Mouse (Mus musculus): ENCODE data around the gene Ccdc141. TPM values are rescaled to one million over a fixed set of nuclear protein-coding genes. Genes with fewer than 3 reads are reported as not detected.

The Ccdc141 gene
- total RNA-seq (2023): 4.2 TPM

GRCm38 (mm10) chr2:77170633-77171105, at the start of gene Ccdc141:
Gene Ccdc141 (minus strand): TSS chr2:77170636.

GRCm38 (mm10) chr2:76982391-76983145, 187.9 kb downstream of the Ccdc141 start, which contains the start of gene Ttn:
Gene Ttn (minus strand): TSS chr2:76982547.

Other genes starting within 250 kb of the Ccdc141 start
- 0.24 TPM for gene Ttn, start 188.1 kb downstream of the Ccdc141 start, total RNA-seq (2023)
- 3.7 TPM for gene Sestd1, start 110.0 kb upstream of the Ccdc141 start, total RNA-seq (2023)

Data from CD4-positive naive resting alpha-beta T cell, adult 57 days (primary cell).